Mouse (Mus musculus): ENCODE data around the gene Zc3h10.

DNA sequence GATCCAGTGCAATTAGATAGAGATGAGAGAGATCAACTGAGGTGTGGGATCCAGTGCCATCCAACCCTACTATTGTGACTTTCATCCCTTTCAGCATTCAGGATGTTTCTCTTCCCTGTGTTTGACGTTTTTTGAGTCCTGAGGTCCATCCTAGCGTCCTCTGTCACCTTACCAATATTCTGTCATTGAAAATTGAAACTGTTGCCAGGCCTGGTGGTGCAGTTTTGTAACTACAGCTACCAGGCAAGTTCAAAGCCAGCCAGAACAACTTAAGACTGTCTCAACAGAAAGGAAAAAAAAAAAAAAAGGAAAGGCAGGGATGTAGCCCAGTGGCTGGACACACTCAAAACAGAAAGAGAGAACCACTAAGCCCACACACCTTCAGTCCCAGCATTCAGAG is 52.3 kb downstream of the Zc3h10 start:
- TF ChIP-seq CTCF (IDR thresholded peaks at IDR 0.05; ENCODE audit: extremely low read depth, insufficient read length, insufficient replicate concordance, low read depth, low read length) = no peak
- no peak for TF ChIP-seq POLR2A (IDR thresholded peaks at IDR 0.05; ENCODE audit: low read depth, low read length)

Measured in small intestine, adult 2 months (tissue).